Mouse (Mus musculus): Measurements from ENCODE around the gene Zfp143. TPM values are rescaled to one million over a fixed set of nuclear protein-coding genes. Genes with fewer than 3 reads are reported as not detected.

The Zfp143 gene
- polyA plus RNA-seq, 1 experiment from 2014 or later, result 16.8 TPM

GRCm38 (mm10) chr7:110078168-110078567, 17.2 kb downstream of the Zfp143 start:
- no peak for DNase-seq (ENCODE audit: low spot score)
- no peak overlapping the region for H3K4me3 ChIP-seq (ENCODE audit: low read depth, low read length)
- no peaks in the 10 kb centered on the region for H3K4me1 ChIP-seq (replicated peaks; ENCODE audit: control insufficient read depth, insufficient read depth, low read length)
- H3K9ac ChIP-seq (ENCODE audit: low read depth, low read length), result no peak overlapping the region
- WGBS, result 78% methylated on average over 5 of the region's 5 CpGs
- no peaks in the 10 kb centered on the region for H3K27me3 ChIP-seq (replicated peaks; ENCODE audit: control insufficient read depth, insufficient read depth, low read length)
- ATAC-seq (replicated peaks; ENCODE audit: low FRiP score), result no peak
- H3K27ac ChIP-seq (ENCODE audit: low read depth, low read length), result no peak overlapping the region
- H3K36me3 ChIP-seq (ENCODE audit: control insufficient read depth, insufficient read depth, low read length), result peaks cover 55% of the 10 kb centered on the region
- no peaks in the 10 kb centered on the region for H3K9me3 ChIP-seq (ENCODE audit: control insufficient read depth, low read length)
- no peak overlapping the region for H3K4me2 ChIP-seq

- ATAC-seq (replicated peaks; ENCODE audit: low FRiP score), result no peak
- H3K9ac ChIP-seq (ENCODE audit: low read depth, low read length), result no peak overlapping the region
- WGBS, result 71% methylated on average over 13 of the region's 13 CpGs
These were observed 22.6 kb downstream of the Zfp143 start for GRCm38 (mm10) chr7:110083386-110084165.

GRCm38 (mm10) chr7:110085217-110085616, 24.2 kb downstream of the Zfp143 start:
- Histone ChIP-seq H3K9me3 (ENCODE audit: control insufficient read depth, low read length) (no peaks in the 10 kb centered on the region), H3K27ac (ENCODE audit: low read depth, low read length) (no peak overlapping the region), H3K4me2 (no peak overlapping the region), H3K36me3 (ENCODE audit: control insufficient read depth, insufficient read depth, low read length) (peaks cover 64% of the 10 kb centered on the region), H3K9ac (ENCODE audit: low read depth, low read length) (no peak overlapping the region), H3K4me3 (ENCODE audit: low read depth, low read length) (no peak overlapping the region), H3K27me3 (replicated peaks; ENCODE audit: control insufficient read depth, insufficient read depth, low read length) (no peaks in the 10 kb centered on the region), H3K4me1 (replicated peaks; ENCODE audit: control insufficient read depth, insufficient read depth, low read length) (no peaks in the 10 kb centered on the region)
- ATAC-seq (replicated peaks; ENCODE audit: low FRiP score) (peak; percentile 38), DNase-seq (ENCODE audit: low spot score) (no peak)

More at GRCm38 (mm10) chr7:110083386-110084165, 22.6 kb downstream of the Zfp143 start:
- Histone ChIP-seq H3K4me3 (ENCODE audit: low read depth, low read length) (no peak overlapping the region), H3K27me3 (replicated peaks; ENCODE audit: control insufficient read depth, insufficient read depth, low read length) (no peaks in the 10 kb centered on the region), H3K4me1 (replicated peaks; ENCODE audit: control insufficient read depth, insufficient read depth, low read length) (no peaks in the 10 kb centered on the region), H3K4me2 (no peak overlapping the region), H3K9me3 (ENCODE audit: control insufficient read depth, low read length) (no peaks in the 10 kb centered on the region), H3K36me3 (ENCODE audit: control insufficient read depth, insufficient read depth, low read length) (peaks cover 70% of the 10 kb centered on the region), H3K27ac (ENCODE audit: low read depth, low read length) (no peak overlapping the region)
- no peak for DNase-seq (ENCODE audit: low spot score)

DNA sequence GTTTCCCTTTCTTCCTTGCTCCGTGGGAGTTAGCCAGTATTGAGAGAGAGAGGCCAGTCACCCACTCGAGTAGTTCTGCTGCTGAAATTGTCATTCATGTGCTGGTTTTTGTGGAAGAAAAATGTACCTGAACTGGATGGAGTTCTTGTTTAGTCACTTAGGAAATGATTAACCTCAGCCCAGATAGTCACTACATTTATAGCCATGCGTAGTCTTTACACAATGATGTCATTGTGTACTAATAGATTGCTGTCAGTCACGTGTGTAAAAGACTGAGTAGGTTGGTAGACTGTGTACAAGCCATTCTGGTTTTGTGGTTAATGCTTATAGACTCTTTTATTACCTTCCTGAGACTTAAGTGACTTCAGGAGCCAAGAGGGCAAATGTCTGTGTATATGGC, 26.9 kb downstream of the Zfp143 start:
- peaks cover 60% of the 10 kb centered on the region for H3K36me3 ChIP-seq (ENCODE audit: control insufficient read depth, insufficient read depth, low read length)
- no peak overlapping the region for H3K4me3 ChIP-seq (ENCODE audit: low read depth, low read length)
- no peak overlapping the region for H3K9ac ChIP-seq (ENCODE audit: low read depth, low read length)
- no peaks in the 10 kb centered on the region for H3K4me1 ChIP-seq (replicated peaks; ENCODE audit: control insufficient read depth, insufficient read depth, low read length)
- WGBS, result 80% methylated on average over 4 of the region's 4 CpGs
- no peak overlapping the region for H3K4me2 ChIP-seq
- DNase-seq (ENCODE audit: low spot score) (no peak), ATAC-seq (replicated peaks; ENCODE audit: low FRiP score) (peak; percentile 68; the same call in 1 of the 2 replicates)
- H3K27ac ChIP-seq (ENCODE audit: low read depth, low read length), result no peak overlapping the region
- no peaks in the 10 kb centered on the region for H3K9me3 ChIP-seq (ENCODE audit: control insufficient read depth, low read length)
- H3K27me3 ChIP-seq (replicated peaks; ENCODE audit: control insufficient read depth, insufficient read depth, low read length), result no peaks in the 10 kb centered on the region

DNA sequence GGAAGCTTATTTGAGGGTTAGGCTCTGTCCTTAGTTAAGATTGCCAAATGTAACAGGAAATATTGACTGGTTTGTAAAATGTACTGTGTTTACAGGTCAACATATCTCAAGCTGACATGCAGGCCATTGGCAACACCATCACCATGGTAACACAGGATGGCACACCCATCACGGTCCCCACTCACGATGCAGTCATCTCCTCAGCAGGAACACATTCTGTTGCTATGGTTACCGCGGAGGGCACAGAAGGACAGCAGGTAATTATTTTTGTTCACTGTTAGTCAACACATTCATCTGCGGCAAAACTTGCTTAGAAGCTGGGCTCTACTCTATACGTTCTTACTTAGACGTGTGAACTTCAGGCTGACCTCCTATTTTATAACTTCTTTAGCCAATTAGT, 30.7 kb downstream of the Zfp143 start:
- Histone ChIP-seq H3K4me3 (ENCODE audit: low read depth, low read length) (no peak overlapping the region), H3K9ac (ENCODE audit: low read depth, low read length) (no peak overlapping the region), H3K27ac (ENCODE audit: low read depth, low read length) (no peak overlapping the region), H3K27me3 (replicated peaks; ENCODE audit: control insufficient read depth, insufficient read depth, low read length) (no peaks in the 10 kb centered on the region), H3K4me1 (replicated peaks; ENCODE audit: control insufficient read depth, insufficient read depth, low read length) (peaks cover 6% of the 10 kb centered on the region), H3K36me3 (ENCODE audit: control insufficient read depth, insufficient read depth, low read length) (peaks cover 46% of the 10 kb centered on the region), H3K9me3 (ENCODE audit: control insufficient read depth, low read length) (no peaks in the 10 kb centered on the region), H3K4me2 (no peak overlapping the region)
- 88% methylated on average over 7 of the region's 7 CpGs for WGBS
- DNase-seq (ENCODE audit: low spot score) (no peak), ATAC-seq (replicated peaks; ENCODE audit: low FRiP score) (no peak)

DNA sequence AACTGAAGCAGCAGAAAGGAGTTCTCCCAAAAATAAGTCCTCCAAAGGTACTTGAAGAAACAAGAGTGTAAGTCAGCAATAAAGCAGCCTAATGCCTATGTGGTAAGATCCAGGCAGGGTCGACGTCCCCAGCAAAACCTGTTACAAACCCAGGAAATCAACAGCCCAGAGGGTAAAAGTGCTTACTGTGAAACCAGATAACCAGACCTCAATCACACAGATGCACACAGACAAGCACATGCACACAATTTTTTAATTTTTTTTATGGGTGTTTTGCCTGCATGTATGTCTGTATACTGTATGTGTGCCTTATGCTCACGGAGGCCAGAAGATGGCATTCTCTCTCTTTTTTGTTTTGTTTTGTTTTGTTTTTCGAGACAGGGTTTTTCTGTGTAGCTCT, 35.3 kb downstream of the Zfp143 start:
- Histone ChIP-seq H3K27me3 (replicated peaks; ENCODE audit: control insufficient read depth, insufficient read depth, low read length) (no peaks in the 10 kb centered on the region), H3K4me3 (ENCODE audit: low read depth, low read length) (no peak overlapping the region), H3K4me2 (no peak overlapping the region), H3K27ac (ENCODE audit: low read depth, low read length) (0 out of 2 replicates have a peak overlapping the region, but pooled peaks have one; percentile 25), H3K9me3 (ENCODE audit: control insufficient read depth, low read length) (no peaks in the 10 kb centered on the region), H3K36me3 (ENCODE audit: control insufficient read depth, insufficient read depth, low read length) (peaks cover 27% of the 10 kb centered on the region), H3K4me1 (replicated peaks; ENCODE audit: control insufficient read depth, insufficient read depth, low read length) (peaks cover 13% of the 10 kb centered on the region), H3K9ac (ENCODE audit: low read depth, low read length) (no peak overlapping the region)
- DNase-seq (ENCODE audit: low spot score) (no peak), ATAC-seq (replicated peaks; ENCODE audit: low FRiP score) (peak; percentile 55)
- whole genome bisulfite sequencing, result 61% methylated on average over 4 of the region's 4 CpGs

- peak overlapping the region; percentile 22; the same call in 1 of the 2 replicates for H3K4me2 ChIP-seq
- no peak overlapping the region for H3K4me3 ChIP-seq (ENCODE audit: low read depth, low read length)
- 58% methylated on average over 7 of the region's 7 CpGs for WGBS
- no peak for DNase-seq (ENCODE audit: low spot score)
- H3K36me3 ChIP-seq (ENCODE audit: control insufficient read depth, insufficient read depth, low read length), result peaks cover 22% of the 10 kb centered on the region
- H3K9ac ChIP-seq (ENCODE audit: low read depth, low read length), result no peak overlapping the region
- peak; percentile 38; the same call in 1 of the 2 replicates for ATAC-seq (replicated peaks; ENCODE audit: low FRiP score)
- H3K9me3 ChIP-seq (ENCODE audit: control insufficient read depth, low read length), result no peaks in the 10 kb centered on the region
- peak overlapping the region; percentile 48 for H3K27ac ChIP-seq (ENCODE audit: low read depth, low read length)
- H3K27me3 ChIP-seq (replicated peaks; ENCODE audit: control insufficient read depth, insufficient read depth, low read length), result no peaks in the 10 kb centered on the region
- H3K4me1 ChIP-seq (replicated peaks; ENCODE audit: control insufficient read depth, insufficient read depth, low read length), result peaks cover 13% of the 10 kb centered on the region
These were observed 36.2 kb downstream of the Zfp143 start for GRCm38 (mm10) chr7:110097106-110097793.

- DNase-seq (ENCODE audit: low spot score), result no peak
- Histone ChIP-seq H3K9me3 (ENCODE audit: control insufficient read depth, low read length) (no peaks in the 10 kb centered on the region), H3K4me3 (ENCODE audit: low read depth, low read length) (no peak overlapping the region), H3K27ac (ENCODE audit: low read depth, low read length) (no peak overlapping the region), H3K27me3 (replicated peaks; ENCODE audit: control insufficient read depth, insufficient read depth, low read length) (no peaks in the 10 kb centered on the region), H3K9ac (ENCODE audit: low read depth, low read length) (no peak overlapping the region), H3K36me3 (ENCODE audit: control insufficient read depth, insufficient read depth, low read length) (peaks cover 2% of the 10 kb centered on the region; the same call in 1 of the 2 replicates), H3K4me1 (replicated peaks; ENCODE audit: control insufficient read depth, insufficient read depth, low read length) (peaks cover 13% of the 10 kb centered on the region), H3K4me2 (no peak overlapping the region)
- 51% methylated on average over 6 of the region's 6 CpGs for WGBS
- ATAC-seq (replicated peaks; ENCODE audit: low FRiP score), result no peak
These were observed 39.8 kb downstream of the Zfp143 start for GRCm38 (mm10) chr7:110100854-110101253.
